Mouse (Mus musculus) forebrain, embryonic 12.5 days (tissue): Measurements from ENCODE around the gene Ptprm. TPM values are rescaled to one million over a fixed set of nuclear protein-coding genes. Genes with fewer than 3 reads are reported as not detected.

Experiments
- ATAC-seq: fragments of 200-750 bp; cut with Nextera tagmentation; 2 replicates; pipeline ENCODE4 v1.8.0; 2017; ENCODE audit warnings: moderate TSS enrichment; ENCODE audit not compliant: low FRiP score
- H3K27ac ChIP-seq: fragments of 300-500 bp; sonication (generic); 2 replicates; pipeline ENCODE4 v1.5.1; 2016; ENCODE audit warnings: mild to moderate bottlenecking
- H3K27me3 ChIP-seq: fragments of 300-500 bp; sonication (generic); 2 replicates; pipeline ENCODE4 v1.6.1; 2016; ENCODE audit warnings: mild to moderate bottlenecking
- H3K36me3 ChIP-seq: fragments of 300-500 bp; sonication (generic); replicated peaks from 2 replicates; pipeline ENCODE4 v1.6.1; 2016; ENCODE audit warnings: mild to moderate bottlenecking
- H3K4me1 ChIP-seq: fragments of 300-500 bp; sonication (generic); 2 replicates; pipeline ENCODE4 v1.6.1; 2016
- H3K4me2 ChIP-seq: fragments of 300-500 bp; sonication (generic); 2 replicates; pipeline ENCODE4 v1.6.1; 2016; ENCODE audit warnings: mild to moderate bottlenecking, moderate library complexity
- H3K4me3 ChIP-seq: fragments of 300-500 bp; sonication (generic); replicated peaks from 2 replicates; pipeline ENCODE4 v1.5.1; 2016; ENCODE audit warnings: mild to moderate bottlenecking
- H3K9ac ChIP-seq: fragments of 300-500 bp; sonication (generic); 2 replicates; pipeline ENCODE4 v1.6.1; 2016; ENCODE audit warnings: mild to moderate bottlenecking
- H3K9me3 ChIP-seq: fragments of 300-500 bp; sonication (generic); 2 replicates; pipeline ENCODE4 v1.6.1; 2016
- WGBS: fragments of 180-500 bp; shearing (Covaris S2); methylation state at CpG from one replicate; pipeline ENCODE4 v1.1.7; 2016; 5-methylcytosine and 5-hydroxymethylcytosine counted together
- polyA plus RNA-seq: library from polyadenylated mRNA; unstranded; fragments of >200 nt; fragmentation: Nextera tagmentation; extraction: Ambion mirVana; gene quantifications from 2 replicates; pipeline ENCODE4 v1.2.1, GENCODE M21; 2016

Ptprm gene
- polyA plus RNA-seq, 1 experiment from 2014 or later, result 8.8 TPM

- 69% methylated on average over 6 of the region's 6 CpGs for WGBS
- ATAC-seq, result no peak
- no peak overlapping the region for H3K4me2 ChIP-seq
These were observed 624.3 kb downstream of the Ptprm start for GRCm38 (mm10) chr17:66729979-66730378.

GRCm38 (mm10) chr17:66720992-66721351 lies 633.3 kb downstream of the Ptprm start:
- Histone ChIP-seq H3K36me3 (no peaks in the 10 kb centered on the region), H3K27ac (no peak overlapping the region), H3K4me2 (no peak overlapping the region), H3K9ac (no peak overlapping the region), H3K4me1 (peaks cover 8% of the 10 kb centered on the region), H3K9me3 (no peaks in the 10 kb centered on the region), H3K27me3 (no peaks in the 10 kb centered on the region), H3K4me3 (no peak overlapping the region)
- 42% methylated on average over 9 of the region's 9 CpGs for WGBS
- ATAC-seq, result peak; percentile 77

More at GRCm38 (mm10) chr17:66729979-66730378, 624.3 kb downstream of the Ptprm start:
- H3K36me3 ChIP-seq, result no peaks in the 10 kb centered on the region
- H3K9me3 ChIP-seq, result no peaks in the 10 kb centered on the region
- no peaks in the 10 kb centered on the region for H3K27me3 ChIP-seq
- H3K27ac ChIP-seq, result no peak overlapping the region
- no peak overlapping the region for H3K4me3 ChIP-seq
- no peak overlapping the region for H3K9ac ChIP-seq
- no peaks in the 10 kb centered on the region for H3K4me1 ChIP-seq

- 51% methylated on average over 11 of the region's 11 CpGs for WGBS
- H3K9ac ChIP-seq, result no peak overlapping the region
- peak; percentile 27; the same call in 1 of the 2 replicates for ATAC-seq
- no peak overlapping the region for H3K4me3 ChIP-seq
- H3K4me2 ChIP-seq, result no peak overlapping the region
- no peak overlapping the region for H3K27ac ChIP-seq
- H3K4me1 ChIP-seq, result peaks cover 8% of the 10 kb centered on the region
- H3K27me3 ChIP-seq, result no peaks in the 10 kb centered on the region
- H3K9me3 ChIP-seq, result no peaks in the 10 kb centered on the region
- no peaks in the 10 kb centered on the region for H3K36me3 ChIP-seq
These were observed 633.9 kb downstream of the Ptprm start for GRCm38 (mm10) chr17:66720200-66720991.

GRCm38 (mm10) chr17:66712456-66713205 lies 641.6 kb downstream of the Ptprm start:
- H3K36me3 ChIP-seq, result no peaks in the 10 kb centered on the region
- H3K9ac ChIP-seq, result no peak overlapping the region
- H3K4me3 ChIP-seq, result no peak overlapping the region
- no peaks in the 10 kb centered on the region for H3K9me3 ChIP-seq
- H3K4me1 ChIP-seq, result peaks cover 6% of the 10 kb centered on the region; the same call in 1 of the 2 replicates
- no peak overlapping the region for H3K4me2 ChIP-seq
- no peaks in the 10 kb centered on the region for H3K27me3 ChIP-seq
- 88% methylated on average over 9 of the region's 9 CpGs for WGBS
- no peak for ATAC-seq
- no peak overlapping the region for H3K27ac ChIP-seq

- Histone ChIP-seq H3K9me3 (no peaks in the 10 kb centered on the region), H3K4me2 (no peak overlapping the region), H3K4me1 (peaks cover 8% of the 10 kb centered on the region; the same call in 1 of the 2 replicates), H3K36me3 (no peaks in the 10 kb centered on the region), H3K27ac (no peak overlapping the region), H3K9ac (no peak overlapping the region), H3K4me3 (no peak overlapping the region), H3K27me3 (no peaks in the 10 kb centered on the region)
- ATAC-seq, result no peak
- WGBS, result 72% methylated on average over 6 of the region's 6 CpGs
These were observed 642.8 kb downstream of the Ptprm start for GRCm38 (mm10) chr17:66711221-66712016.

- ATAC-seq, result no peak
These were observed 643.7 kb downstream of the Ptprm start for GRCm38 (mm10) chr17:66710568-66710967.

GRCm38 (mm10) chr17:66708748-66709147 lies 645.5 kb downstream of the Ptprm start:
- Histone ChIP-seq H3K9me3 (no peaks in the 10 kb centered on the region), H3K36me3 (no peaks in the 10 kb centered on the region), H3K4me2 (no peak overlapping the region), H3K4me3 (no peak overlapping the region), H3K27me3 (no peaks in the 10 kb centered on the region), H3K27ac (no peak overlapping the region), H3K9ac (no peak overlapping the region), H3K4me1 (peaks cover 8% of the 10 kb centered on the region; the same call in 1 of the 2 replicates)
- 94% methylated on average over 4 of the region's 4 CpGs for WGBS
- ATAC-seq, result no peak

More at GRCm38 (mm10) chr17:66710568-66710967, 643.7 kb downstream of the Ptprm start:
- H3K4me1 ChIP-seq, result peaks cover 8% of the 10 kb centered on the region; the same call in 1 of the 2 replicates
- H3K9ac ChIP-seq, result no peak overlapping the region
- H3K4me2 ChIP-seq, result no peak overlapping the region
- no peak overlapping the region for H3K4me3 ChIP-seq
- H3K36me3 ChIP-seq, result no peaks in the 10 kb centered on the region
- no peaks in the 10 kb centered on the region for H3K9me3 ChIP-seq
- no peak overlapping the region for H3K27ac ChIP-seq
- WGBS, result 56% methylated on average over 4 of the region's 4 CpGs
- no peaks in the 10 kb centered on the region for H3K27me3 ChIP-seq

- no peak for ATAC-seq
- Histone ChIP-seq H3K27ac (no peak overlapping the region), H3K9me3 (no peaks in the 10 kb centered on the region), H3K4me1 (peaks cover 8% of the 10 kb centered on the region; the same call in 1 of the 2 replicates), H3K9ac (no peak overlapping the region), H3K27me3 (no peaks in the 10 kb centered on the region), H3K36me3 (no peaks in the 10 kb centered on the region), H3K4me2 (no peak overlapping the region), H3K4me3 (no peak overlapping the region)
- 65% methylated on average over 8 of the region's 8 CpGs for WGBS
These were observed 646.6 kb downstream of the Ptprm start for GRCm38 (mm10) chr17:66707684-66708083.

GRCm38 (mm10) chr17:66701358-66702184 lies 652.7 kb downstream of the Ptprm start:
- ATAC-seq, result no peak

GRCm38 (mm10) chr17:66699896-66700295 lies 654.4 kb downstream of the Ptprm start:
- H3K36me3 ChIP-seq, result no peaks in the 10 kb centered on the region
- H3K9ac ChIP-seq, result no peak overlapping the region
- no peaks in the 10 kb centered on the region for H3K9me3 ChIP-seq
- 86% methylated on average over 5 of the region's 5 CpGs for WGBS
- H3K4me1 ChIP-seq, result peaks cover 15% of the 10 kb centered on the region
- H3K4me2 ChIP-seq, result no peak overlapping the region
- ATAC-seq, result no peak
- H3K27me3 ChIP-seq, result 0 out of 2 replicates have a peak, but pooled peaks cover 2% of the 10 kb centered on the region
- no peak overlapping the region for H3K27ac ChIP-seq
- H3K4me3 ChIP-seq, result no peak overlapping the region

More at GRCm38 (mm10) chr17:66701358-66702184, 652.7 kb downstream of the Ptprm start:
- Histone ChIP-seq H3K36me3 (no peaks in the 10 kb centered on the region), H3K9ac (no peak overlapping the region), H3K9me3 (no peaks in the 10 kb centered on the region), H3K27me3 (no peaks in the 10 kb centered on the region), H3K4me3 (no peak overlapping the region), H3K4me1 (peaks cover 11% of the 10 kb centered on the region), H3K4me2 (no peak overlapping the region), H3K27ac (no peak overlapping the region)
- 72% methylated on average over 11 of the region's 11 CpGs for WGBS

- Histone ChIP-seq H3K4me3 (no peak overlapping the region), H3K4me2 (no peak overlapping the region), H3K4me1 (peaks cover 32% of the 10 kb centered on the region), H3K9me3 (no peaks in the 10 kb centered on the region), H3K9ac (no peak overlapping the region), H3K27me3 (peaks cover 10% of the 10 kb centered on the region; the same call in 1 of the 2 replicates), H3K36me3 (no peaks in the 10 kb centered on the region), H3K27ac (0 out of 2 replicates have a peak overlapping the region, but pooled peaks have one; percentile 33)
- 84% methylated on average over 12 of the region's 12 CpGs for WGBS
- ATAC-seq, result no peak
These were observed 656.6 kb downstream of the Ptprm start for GRCm38 (mm10) chr17:66697650-66698049.
